Mouse (Mus musculus) liver, postnatal 0 days (tissue): ENCODE measurements around the gene Gon4l.
"Not testable (repeated sequence)": the region's sequence is repeated elsewhere in the genome, so short reads cannot be mapped to it uniquely, and the experiment has no call there.

ENCODE experiments used
- CTCF ChIP-seq: sonication (generic); IDR thresholded peaks from 2 replicates; pipeline ENCODE4 v1.5.1; 2016; ENCODE audit warnings: antibody characterized with exemption, low read depth
- EP300 ChIP-seq: IDR thresholded peaks from 2 replicates; pipeline ENCODE4 v1.6.1; 2016; ENCODE audit warnings: antibody characterized with exemption, low read depth, mild to moderate bottlenecking

- not testable (repeated sequence) for TF ChIP-seq CTCF, EP300
These were observed 58.0 kb downstream of the Gon4l start for GRCm38 (mm10) chr3:88893011-88893410.
